Mouse (Mus musculus): Measurements from ENCODE around the gene Gm20767.
"Not testable (repeated sequence)": the region's sequence is repeated elsewhere in the genome, so short reads cannot be mapped to it uniquely, and the experiment has no call there.

The Gm20767 gene

DNA sequence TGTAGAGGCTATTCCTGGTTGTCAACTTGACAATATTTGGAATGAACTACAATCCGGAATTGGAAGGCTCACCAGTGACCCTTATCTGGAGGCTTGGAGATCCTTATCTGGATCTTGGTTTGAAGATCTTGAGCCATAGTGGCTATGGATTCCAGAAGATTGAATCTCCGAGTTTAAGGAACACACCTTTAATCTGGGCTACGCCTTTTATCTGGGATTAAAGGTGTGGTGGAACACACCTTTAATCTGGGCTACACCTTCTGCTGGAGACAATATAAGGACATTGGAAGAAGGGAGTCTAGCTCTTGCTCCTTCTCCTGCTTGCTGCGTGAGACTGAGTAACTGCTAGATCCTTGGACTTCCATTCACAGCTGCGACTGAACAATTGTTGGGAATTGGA is at the start of gene Gm20767:
Gene Gm20767 (plus strand): TSS at position 301 of the 400 bp plus-strand sequence.
- not testable (repeated sequence) for DNase-seq

DNA sequence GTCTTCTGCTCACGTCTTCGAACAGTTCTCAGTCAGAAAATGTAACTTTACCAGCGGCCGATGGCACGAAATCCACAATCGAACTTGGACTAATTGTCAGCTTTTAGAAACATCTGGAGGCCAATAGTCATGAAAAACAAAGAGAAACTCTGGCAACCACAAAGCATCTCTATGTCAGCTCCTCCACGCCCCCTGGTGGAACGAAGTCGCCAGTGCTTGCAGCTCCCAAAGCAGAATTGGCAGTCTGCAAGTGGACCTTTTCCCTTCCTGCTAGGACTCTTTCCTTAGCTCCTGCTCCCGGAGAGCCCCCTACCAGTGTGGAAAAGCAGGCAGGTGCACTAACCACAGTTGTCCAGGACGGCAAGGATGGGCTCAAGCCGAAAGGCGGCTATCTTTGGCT is 47.1 kb upstream of the Gm20767 start:
- DNase-seq: not testable (repeated sequence)

DNA sequence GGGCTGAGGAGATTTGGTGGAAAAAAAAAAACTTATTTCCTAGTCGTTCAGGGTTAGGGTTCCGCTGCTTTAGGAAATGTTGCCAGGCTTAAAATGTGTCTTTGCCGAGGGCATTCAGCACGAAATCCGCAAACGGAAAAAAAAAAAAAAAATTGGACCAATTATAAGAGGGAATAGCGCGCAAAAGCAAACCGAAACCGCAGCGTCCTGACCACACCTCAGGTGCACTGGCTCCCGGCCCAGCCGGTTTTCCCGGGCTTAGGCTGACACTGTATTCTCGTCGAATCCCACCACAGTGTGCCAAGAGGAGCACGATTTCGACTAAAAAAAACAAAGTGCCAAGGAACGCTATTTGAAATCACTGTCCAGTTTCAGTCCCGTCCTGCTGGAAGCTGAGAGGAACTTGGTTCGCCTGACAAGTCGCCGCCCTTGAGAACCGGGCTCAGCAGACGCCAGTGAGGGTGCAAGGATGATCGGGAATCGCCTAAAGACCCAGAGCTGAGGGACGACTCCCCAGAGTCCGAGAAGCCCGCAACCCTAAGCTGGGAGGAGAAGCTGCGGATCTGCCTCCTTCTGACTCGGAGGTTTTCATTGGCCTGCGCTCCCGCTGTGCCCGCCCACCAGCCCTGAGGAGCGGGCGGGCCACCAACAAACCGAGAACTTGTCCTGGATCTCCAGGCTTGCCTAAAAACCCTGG is 43.7 kb upstream of the Gm20767 start:
- DNase-seq: not testable (repeated sequence)

DNA sequence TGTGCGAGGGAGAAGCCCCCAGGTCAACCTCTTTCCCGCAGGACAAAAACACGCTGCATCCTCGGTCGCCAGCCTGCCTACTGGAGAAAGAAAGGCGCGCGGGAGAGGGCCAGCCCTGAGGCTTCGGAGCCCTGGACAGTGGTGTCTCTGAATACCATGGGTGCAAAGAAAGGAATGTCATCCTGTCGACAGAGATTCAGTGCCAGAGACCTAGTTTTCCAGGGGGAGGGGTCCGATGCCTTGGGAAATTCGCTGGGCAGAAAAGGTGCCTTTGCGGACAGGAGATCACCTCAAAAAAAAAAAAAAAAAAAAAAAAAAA is 43.1 kb upstream of the Gm20767 start:
- DNase-seq: not testable (repeated sequence)

DNA sequence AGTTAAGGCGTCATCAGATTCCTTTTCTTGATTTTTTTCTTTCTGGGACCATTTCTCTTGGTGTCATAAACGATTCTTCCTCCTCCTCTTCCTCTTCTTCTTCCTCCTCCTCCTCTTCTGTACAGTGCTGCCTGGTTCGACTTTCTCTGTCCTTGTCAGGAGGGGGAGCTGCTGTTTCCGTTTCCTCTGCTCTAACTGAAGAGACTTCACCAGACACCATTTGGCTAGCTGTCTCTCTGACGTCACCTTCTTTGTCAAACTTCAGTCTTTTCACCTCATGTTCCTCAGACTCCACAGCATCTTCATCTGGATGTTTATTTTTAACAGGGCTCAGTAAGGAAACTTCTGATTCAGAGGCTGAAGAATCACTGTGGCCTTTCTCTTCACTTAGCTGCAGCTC is 40.7 kb upstream of the Gm20767 start:
- DNase-seq: not testable (repeated sequence)

DNA sequence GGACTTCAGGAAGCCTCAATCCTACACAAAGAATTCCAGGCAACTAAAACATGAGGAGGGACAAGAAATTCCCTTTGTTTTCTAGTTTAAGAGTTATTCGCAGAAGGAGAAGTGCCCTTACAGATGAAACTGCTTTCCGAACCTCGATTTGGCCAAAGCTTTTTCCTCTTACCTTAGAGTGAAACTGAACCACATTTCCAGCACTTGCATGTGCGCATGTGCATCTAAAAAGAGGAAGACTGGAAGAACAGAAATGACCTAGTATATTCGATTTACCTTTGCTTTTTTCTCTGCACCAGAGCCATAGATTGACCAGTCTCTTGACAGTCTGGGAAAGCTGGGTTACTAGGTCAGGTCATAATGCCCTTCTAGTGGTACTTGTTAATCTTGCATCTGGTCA is 33.5 kb upstream of the Gm20767 start:
- not testable (repeated sequence) for DNase-seq

DNA sequence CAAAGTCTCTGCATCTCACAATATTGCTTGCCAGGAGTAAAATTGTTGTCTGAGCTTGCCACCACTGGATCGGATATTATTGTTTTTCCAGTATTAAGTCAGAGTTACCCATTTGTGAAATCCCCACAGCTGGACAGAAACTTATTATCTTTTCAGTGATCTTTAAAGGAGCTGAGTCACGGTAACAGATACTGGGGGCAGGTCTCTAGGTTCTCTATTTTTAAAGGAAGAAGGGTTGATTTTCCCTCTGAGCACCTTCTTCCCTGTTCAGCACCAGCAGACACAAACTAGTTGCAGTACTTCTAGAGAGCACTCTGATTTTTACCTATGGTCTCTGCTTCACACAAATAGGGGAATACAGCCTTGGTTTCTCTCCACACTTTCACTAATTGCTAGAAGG is 33.0 kb upstream of the Gm20767 start:
- not testable (repeated sequence) for DNase-seq

DNA sequence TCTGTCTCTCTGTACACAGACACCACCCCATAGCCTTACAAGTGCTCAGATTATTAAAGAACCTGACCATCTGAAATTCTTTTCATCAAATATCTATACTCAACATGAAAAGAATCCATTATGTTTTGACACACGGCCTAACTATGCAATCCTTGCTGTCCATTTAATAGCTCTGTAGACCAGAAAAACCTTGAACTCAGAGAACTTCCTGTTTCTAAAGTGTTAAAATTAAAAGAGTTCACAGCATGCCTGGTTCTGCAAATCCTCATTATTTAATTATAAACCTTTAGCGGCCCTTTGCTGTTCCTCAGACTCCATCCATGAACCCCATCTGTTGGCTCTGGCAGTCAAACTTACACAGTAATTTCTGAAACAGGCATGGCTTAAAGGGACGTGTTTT is 2.3 kb downstream of the Gm20767 start:
- DNase-seq: not testable (repeated sequence)

DNA sequence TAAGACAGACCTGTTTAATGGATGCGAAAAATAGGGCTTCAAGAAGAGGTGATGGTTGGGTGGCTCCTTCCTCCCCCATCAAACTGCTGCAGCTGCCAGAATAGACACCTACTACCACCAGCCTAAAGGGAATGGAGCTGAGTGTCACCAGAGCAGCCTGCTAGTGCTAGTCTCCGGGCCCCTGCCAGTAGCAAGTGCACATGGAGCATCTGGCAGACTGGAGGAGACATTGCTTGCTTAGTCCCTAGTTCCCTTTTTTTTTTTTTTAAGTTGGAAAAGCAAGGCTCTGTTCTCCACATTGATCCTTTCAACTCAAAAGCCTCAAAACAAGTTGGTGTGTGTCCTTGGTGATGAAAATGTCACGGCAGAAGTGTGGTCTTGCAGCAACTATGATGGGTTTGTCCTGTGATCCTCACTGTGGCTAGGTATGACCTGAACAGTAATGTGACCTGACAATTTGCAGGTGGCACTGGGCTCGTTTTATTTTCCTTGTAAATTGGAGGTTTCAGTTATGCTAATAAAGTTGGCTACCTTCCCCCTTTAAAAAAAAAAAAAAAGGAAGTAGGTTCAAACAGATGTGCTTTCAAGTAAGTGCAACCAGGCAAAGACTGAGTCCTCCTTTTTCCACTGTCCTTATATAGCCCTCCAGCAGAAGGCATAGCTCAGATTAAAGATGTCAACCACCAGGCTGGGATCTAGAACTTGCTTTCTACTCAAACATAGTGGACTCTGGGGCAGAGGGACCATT is 9.8 kb downstream of the Gm20767 start:
- not testable (repeated sequence) for DNase-seq

DNA sequence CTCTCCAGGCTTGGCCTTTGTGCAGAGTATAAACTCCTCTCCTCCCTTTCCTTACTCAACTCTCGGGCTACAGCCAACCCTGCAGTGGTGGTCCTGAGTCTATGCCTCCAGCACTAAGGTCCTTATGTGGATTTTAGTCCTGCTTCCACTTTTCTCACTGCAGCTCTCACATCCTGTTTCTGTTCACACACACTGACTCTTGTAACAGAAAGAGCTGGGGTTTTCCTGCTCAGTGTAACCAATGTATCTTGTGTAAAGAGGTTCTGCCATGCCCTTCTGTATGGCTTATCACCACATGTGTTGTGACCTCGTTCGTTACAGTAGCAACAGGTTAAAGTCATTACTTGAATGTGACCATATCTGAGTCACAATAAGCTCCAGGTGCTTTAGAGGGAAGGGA is 10.5 kb downstream of the Gm20767 start:
- DNase-seq: not testable (repeated sequence)

DNA sequence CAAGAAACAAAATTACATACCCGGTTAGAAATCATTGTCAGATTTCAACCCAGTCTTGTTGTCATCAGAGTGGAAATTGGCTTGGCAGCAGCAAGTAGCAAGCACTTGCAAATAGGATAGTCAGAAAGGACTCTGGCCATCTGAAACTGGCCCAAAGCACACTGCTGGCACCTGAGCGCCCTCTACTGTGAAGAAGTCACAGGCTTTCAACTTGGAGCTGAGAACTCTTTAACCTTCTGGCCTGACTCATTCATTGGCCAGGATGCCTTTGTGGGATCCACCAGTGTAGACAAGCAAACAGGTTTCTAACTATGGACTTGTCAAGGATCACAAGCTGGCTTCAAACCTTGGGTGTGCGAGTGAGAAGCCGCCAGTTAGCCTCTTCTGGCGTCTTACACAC is 28.3 kb downstream of the Gm20767 start:
- not testable (repeated sequence) for DNase-seq

DNA sequence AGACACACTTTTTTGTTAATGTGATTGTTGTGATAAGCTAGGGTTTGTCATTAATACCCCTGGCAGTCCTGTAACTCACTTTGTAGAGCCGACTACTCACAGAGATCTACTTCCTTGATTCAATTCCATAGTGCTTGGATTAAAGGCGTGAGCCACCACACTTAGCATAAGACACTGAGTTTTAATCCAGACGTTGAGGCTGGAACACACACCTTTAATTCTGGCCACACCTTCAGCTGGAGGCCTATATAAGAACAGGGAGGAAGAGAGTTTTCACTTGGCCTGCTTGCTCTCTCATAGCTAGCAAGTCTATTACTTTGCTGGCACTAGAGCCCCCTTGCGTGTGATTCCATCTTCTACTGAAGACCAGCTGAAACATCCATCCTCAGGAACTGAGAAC is 32.1 kb downstream of the Gm20767 start, which contains the start of gene Gm21818:
Gene Gm21818 (plus strand): TSS at position 301 of the 400 bp plus-strand sequence.
- not testable (repeated sequence) for DNase-seq

DNA sequence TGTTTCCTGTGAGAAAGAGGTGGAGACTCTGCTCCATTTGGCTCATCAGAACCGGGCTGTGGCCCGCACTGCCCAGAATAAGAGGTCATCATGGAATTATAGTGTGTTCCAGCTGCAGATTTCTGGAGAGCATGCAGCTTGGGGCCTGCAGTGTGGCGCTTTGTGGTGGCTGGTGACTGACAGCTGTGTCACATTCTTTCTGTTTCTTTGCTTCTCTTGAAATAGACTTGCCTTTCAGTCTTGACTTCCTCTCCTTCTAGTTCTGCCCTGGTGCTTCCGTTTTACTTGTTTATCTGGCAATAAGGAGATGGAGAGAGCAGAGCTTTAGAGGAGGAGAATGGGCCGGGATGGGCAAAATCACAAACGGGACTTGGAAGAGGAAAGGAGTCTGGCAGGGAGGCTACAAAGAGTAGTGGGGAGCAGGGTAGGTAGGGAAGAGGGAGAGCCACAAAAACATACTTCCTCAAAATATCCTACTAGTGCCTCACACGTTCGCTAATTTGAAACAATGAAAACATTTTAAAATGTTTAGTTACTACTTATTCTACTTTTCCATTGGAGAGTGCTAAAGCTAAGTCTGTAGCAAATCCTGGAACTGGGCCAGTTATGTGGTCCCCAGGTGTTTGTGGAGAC is 56.3 kb downstream of the Gm20767 start:
- DNase-seq: not testable (repeated sequence)

Data from cerebellum, adult 9-11 months (tissue).